In the genomic region with DNA sequence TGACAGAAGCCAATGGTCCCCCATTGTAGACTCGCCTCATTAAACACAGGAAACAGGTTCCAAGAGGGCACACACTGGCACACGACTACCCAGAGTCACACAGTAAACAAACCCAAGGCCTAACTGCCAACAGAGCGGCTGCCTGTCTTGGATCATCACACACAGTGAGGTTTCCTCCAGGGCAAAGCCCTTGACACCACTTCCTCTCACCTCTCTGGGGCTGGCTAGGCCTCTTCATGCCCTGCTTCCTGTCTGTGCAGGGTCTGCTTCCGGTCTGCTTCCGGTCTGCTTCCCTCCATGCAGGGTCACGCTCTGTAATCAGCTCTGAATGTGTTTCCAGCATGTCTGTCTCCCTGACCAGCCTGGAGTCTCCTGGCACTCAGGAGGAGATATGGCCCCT, we compare ENCODE assay signal across 11 mouse cellular contexts. TPM values are rescaled to one million over a fixed set of nuclear protein-coding genes. Genes with fewer than 3 reads are reported as not detected.
DNase-seq lines count a peak whose midpoint lies in the region; ATAC-seq and TF ChIP-seq lines count a peak whose summit lies in the region.
"Had no signal": no experiment of that assay in that cellular context is flagged by ENCODE, and none has a peak within 500 bp of the region (broad histone marks: within the 10 kb centered on the region; RNA-seq: fewer than 3 reads in every experiment).

No protein-coding gene starts in this region.

- TF ChIP-seq POLR2A in cerebellum, adult 2 months (IDR thresholded peaks at IDR 0.05; ENCODE audit: borderline replicate concordance, insufficient read depth, low read length) = no peak

- no peaks in the 10 kb centered on the region for H3K36me3 ChIP-seq in stomach, embryonic 16.5 days (ENCODE audit: control insufficient read depth, insufficient read depth, low read length)
- H3K36me3 ChIP-seq in stomach, postnatal 0 days (ENCODE audit: control insufficient read depth, insufficient read depth, low read length) = no peaks in the 10 kb centered on the region

- 48% methylated on average over 6 of the region's 6 CpGs for WGBS in cerebellum, adult 2 months
- 63% methylated on average over 6 of the region's 6 CpGs for WGBS in stomach, embryonic 16.5 days
- WGBS in stomach, postnatal 0 days = 60% methylated on average over 6 of the region's 6 CpGs

- H3K4me1 ChIP-seq in cerebellum, adult 2 months (ENCODE audit: control insufficient read depth, insufficient read depth, low read length) = peaks cover 18% of the 10 kb centered on the region
- peaks cover 27% of the 10 kb centered on the region for H3K4me1 ChIP-seq in stomach, embryonic 16.5 days (ENCODE audit: control insufficient read depth, insufficient read depth, low read length)
- H3K4me1 ChIP-seq in stomach, postnatal 0 days (replicated peaks; ENCODE audit: control insufficient read depth, insufficient read depth) = peaks cover 6% of the 10 kb centered on the region

- TF ChIP-seq CTCF in cerebellum, adult 2 months (IDR thresholded peaks at IDR 0.05; ENCODE audit: borderline replicate concordance, insufficient read depth, low read depth, low read length) = no peak
- no peak for TF ChIP-seq CTCF in stomach, postnatal 0 days (IDR thresholded peaks at IDR 0.05; ENCODE audit: low read depth)

- peak overlapping the region; percentile 37; the same call in 1 of the 2 replicates for H3K27ac ChIP-seq in cerebellum, adult 2 months (ENCODE audit: insufficient read depth, low read length)
- peak overlapping the region; percentile 14; the same call in 1 of the 2 replicates for H3K27ac ChIP-seq in stomach, embryonic 16.5 days (ENCODE audit: low read length)
- H3K27ac ChIP-seq in stomach, postnatal 0 days (replicated peaks) = no peak overlapping the region
- H3K27ac ChIP-seq: left cerebral cortex, adult 2 months; neural tube, embryonic 13.5 days had no signal

- no peaks in the 10 kb centered on the region for H3K9me3 ChIP-seq in stomach, embryonic 16.5 days (replicated peaks; ENCODE audit: control insufficient read depth, low read length)
- H3K9me3 ChIP-seq in stomach, postnatal 0 days (ENCODE audit: control insufficient read depth, low read length) = no peaks in the 10 kb centered on the region
- H3K9me3 ChIP-seq: neural tube, embryonic 13.5 days had no signal

- no peak for ATAC-seq in stomach, embryonic 16.5 days (ENCODE audit: insufficient read depth, low FRiP score)
- ATAC-seq in stomach, postnatal 0 days (ENCODE audit: low FRiP score, low TSS enrichment) = no peak

- no peak overlapping the region for H3K4me3 ChIP-seq in cerebellum, adult 2 months (replicated peaks; ENCODE audit: insufficient read depth, low read depth, low read length)
- no peak overlapping the region for H3K4me3 ChIP-seq in stomach, embryonic 16.5 days (replicated peaks; ENCODE audit: low read length)
- no peak overlapping the region for H3K4me3 ChIP-seq in stomach, postnatal 0 days (ENCODE audit: low read depth, low read length)
- H3K4me3 ChIP-seq: erythroblast, embryonic 14.5 days; left cerebral cortex, adult 2 months; neural tube, embryonic 13.5 days had no signal

- no peaks in the 10 kb centered on the region for H3K27me3 ChIP-seq in cerebellum, adult 2 months (ENCODE audit: control insufficient read depth, insufficient read depth, low read length)
- no peaks in the 10 kb centered on the region for H3K27me3 ChIP-seq in stomach, embryonic 16.5 days (ENCODE audit: control insufficient read depth, insufficient read depth, low read length)
- no peaks in the 10 kb centered on the region for H3K27me3 ChIP-seq in stomach, postnatal 0 days (ENCODE audit: control insufficient read depth, insufficient read depth, low read length)
- H3K27me3 ChIP-seq: neural tube, embryonic 13.5 days had no signal

- TF ChIP-seq EP300 in stomach, postnatal 0 days (optimal IDR thresholded peaks at IDR 0.05) = no peak

- H3K9ac ChIP-seq in stomach, embryonic 16.5 days (ENCODE audit: low read length) = no peak overlapping the region
- no peak overlapping the region for H3K9ac ChIP-seq in stomach, postnatal 0 days (ENCODE audit: low read length)
- H3K9ac ChIP-seq: neural tube, embryonic 13.5 days had no signal

- no peak for DNase-seq in cerebellum, adult 2 months
- DNase-seq in cerebellum, adult 18-20 months = no peak
- no peak for DNase-seq in stomach, postnatal 0 days (ENCODE audit: low spot score)
- peak; percentile 69 for DNase-seq in lung, postnatal 25 days (ENCODE audit: low spot score)
- peak; percentile 80 for DNase-seq in thymus, postnatal 4 days
- DNase-seq in gastrocnemius, postnatal 4 days (ENCODE audit: low spot score in 2 of 2) = no peak
- DNase-seq in cerebellum, adult 11-12 months = no peak

- no peak overlapping the region for H3K4me2 ChIP-seq in stomach, embryonic 16.5 days (ENCODE audit: low read depth, low read length)
- no peak overlapping the region for H3K4me2 ChIP-seq in stomach, postnatal 0 days (replicated peaks; ENCODE audit: low read depth)
- H3K4me2 ChIP-seq: neural tube, embryonic 13.5 days had no signal

RNA-seq across cellular contexts. Expression of gene Mlec, which starts 9.4 kb away (rescaled TPM):
- 66.0 and 80.2 TPM in 2 replicates for polyA plus RNA-seq in cerebellum, adult 2 months (2012; rRNA removed)
- polyA plus RNA-seq in stomach, embryonic 16.5 days (2015; fragmentation: Nextera tagmentation; extraction: Ambion mirVana) = 66.2 and 68.8 TPM in 2 replicates
- polyA plus RNA-seq in stomach, postnatal 0 days (2015; fragmentation: Nextera tagmentation; extraction: Ambion mirVana) = 30.4 and 34.0 TPM in 2 replicates
- total RNA-seq in gastrocnemius, postnatal 4 days (2021) = 100 to 1,000 TPM; 198 to 217 TPM

RNA-seq across cellular contexts. Expression of gene Cabp1, which starts 26.8 kb away (rescaled TPM):
- polyA plus RNA-seq in cerebellum, adult 2 months (2012; rRNA removed) = 278 and 294 TPM in 2 replicates
- polyA plus RNA-seq in stomach, embryonic 16.5 days (2015; fragmentation: Nextera tagmentation; extraction: Ambion mirVana) = 0.65 and 1.4 TPM in 2 replicates
- 0.44 and 0.67 TPM in 2 replicates for polyA plus RNA-seq in stomach, postnatal 0 days (2015; fragmentation: Nextera tagmentation; extraction: Ambion mirVana)
- total RNA-seq in gastrocnemius, postnatal 4 days (2021) = 1 to 10 TPM; 4.2 to 5.1 TPM
- polyA plus RNA-seq: erythroblast, embryonic 14.5 days had no signal

RNA-seq across cellular contexts. Expression of gene Unc119b, which starts 32.6 kb away (rescaled TPM):
- 34.0 and 36.1 TPM in 2 replicates for polyA plus RNA-seq in cerebellum, adult 2 months (2012; rRNA removed)
- 22.2 and 25.4 TPM in 2 replicates for polyA plus RNA-seq in stomach, embryonic 16.5 days (2015; fragmentation: Nextera tagmentation; extraction: Ambion mirVana)
- polyA plus RNA-seq in stomach, postnatal 0 days (2015; fragmentation: Nextera tagmentation; extraction: Ambion mirVana) = 12.7 and 12.9 TPM in 2 replicates
- 10 to 100 TPM; 19.9 to 20.3 TPM for total RNA-seq in gastrocnemius, postnatal 4 days (2021)

RNA-seq across cellular contexts. Expression of gene Acads, which starts 48.2 kb away (rescaled TPM):
- polyA plus RNA-seq in cerebellum, adult 2 months (2012; rRNA removed) = 14.9 and 16.1 TPM in 2 replicates
- 50.8 and 53.3 TPM in 2 replicates for polyA plus RNA-seq in stomach, embryonic 16.5 days (2015; fragmentation: Nextera tagmentation; extraction: Ambion mirVana)
- 70.6 and 73.8 TPM in 2 replicates for polyA plus RNA-seq in stomach, postnatal 0 days (2015; fragmentation: Nextera tagmentation; extraction: Ambion mirVana)
- 10 to 100 TPM; 74.6 to 78.1 TPM for total RNA-seq in gastrocnemius, postnatal 4 days (2021)

Comparison
In these comparisons a context has a peak if more than half of its experiments do, and no peak if none do; other contexts are left out.
1. DNase-seq: peak in lung, postnatal 25 days (single experiment) and thymus, postnatal 4 days (single experiment); none in cerebellum, adult 2 months (0 of 2), cerebellum, adult 18-20 months (0 of 2), stomach, postnatal 0 days (single experiment), gastrocnemius, postnatal 4 days (0 of 2) and cerebellum, adult 11-12 months (single experiment).
2. RNA of gene Cabp1, which starts 26.8 kb away (polyA plus RNA-seq): 278 to 294 TPM in cerebellum, adult 2 months; 0.65 to 1.4 TPM in stomach, embryonic 16.5 days and 0.44 to 0.67 TPM in stomach, postnatal 0 days; every median in the first group is over 100 times any median in the second.